8 mouse cellular contexts compared by ENCODE assay signal in the genomic region with DNA sequence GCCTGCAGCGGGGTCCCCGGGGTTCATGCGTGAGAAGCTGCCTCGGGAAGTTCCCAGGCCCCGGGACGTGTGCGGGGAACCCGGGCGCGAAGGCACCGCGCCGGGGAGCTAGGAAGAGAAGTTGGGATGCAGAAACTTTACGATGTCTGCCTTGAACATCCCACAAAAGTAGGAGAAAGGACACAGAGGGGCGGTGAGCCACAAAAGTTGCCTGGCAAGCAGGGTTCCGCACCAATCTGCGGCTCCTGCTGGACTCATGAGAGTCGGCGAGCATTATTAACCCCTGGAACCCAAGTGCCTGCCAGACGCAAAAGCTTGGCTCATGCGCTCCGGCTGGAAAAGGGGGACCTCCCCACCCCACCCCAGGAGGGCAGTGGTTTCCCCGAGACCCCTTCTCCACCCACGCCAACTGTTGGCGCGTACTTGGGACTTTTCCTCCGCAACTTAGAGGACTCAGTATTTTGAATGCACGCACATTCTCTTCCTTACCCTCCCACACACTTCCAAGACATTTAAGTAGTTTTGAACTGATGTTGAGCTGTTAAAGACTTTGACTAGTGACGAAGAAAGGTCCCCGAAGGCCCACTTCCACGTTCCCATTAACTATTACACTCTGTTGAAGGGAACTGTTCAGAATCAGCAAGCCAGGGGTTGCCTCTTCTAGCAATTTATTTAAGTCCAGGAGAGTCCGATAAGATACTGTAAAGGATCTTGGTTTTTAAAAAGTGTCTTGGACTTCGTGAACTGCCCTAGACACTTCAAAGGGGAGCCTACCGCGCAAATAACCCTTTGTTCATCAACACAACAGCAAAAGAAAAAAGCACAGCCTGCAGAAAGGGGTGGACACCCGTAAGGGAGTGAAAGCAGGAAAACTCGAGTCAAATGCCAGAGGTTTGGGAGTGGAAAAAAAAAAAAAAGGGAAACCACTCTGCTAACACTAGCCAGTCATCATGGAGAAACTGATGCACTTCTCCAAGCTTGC. TPM values are rescaled to one million over a fixed set of nuclear protein-coding genes. Genes with fewer than 3 reads are reported as not detected.
A peak's percentile ranks its signal among the peaks of the same experiment; 100 is the strongest.
DNase-seq lines count a peak whose midpoint lies in the region; ATAC-seq and TF ChIP-seq lines count a peak whose summit lies in the region.

No protein-coding gene starts in this region.

- intact Hi-C loops in heart, postnatal 10 days (cut with DNase I) = no loop called here

- H3K36me3 ChIP-seq in C2C12 (ENCODE audit: control insufficient read depth, insufficient read depth) = peaks cover 4% of the 10 kb centered on the region
- H3K36me3 ChIP-seq in embryonic facial prominence, embryonic 11.5 days (replicated peaks; ENCODE audit: control insufficient read depth, insufficient read depth, low read depth, low read length) = no peaks in the 10 kb centered on the region
- no peaks in the 10 kb centered on the region for H3K36me3 ChIP-seq in hindbrain, embryonic 13.5 days
- no peaks in the 10 kb centered on the region; the same call in 1 of the 2 replicates for H3K36me3 ChIP-seq in liver, postnatal 0 days (replicated peaks; ENCODE audit: insufficient read depth, low read length)

- peak; percentile 91 for DNase-seq in heart, adult 11 months
- DNase-seq in heart, postnatal 10 days = no peak
- DNase-seq in embryonic facial prominence, embryonic 11.5 days (ENCODE audit: low spot score) = peak; percentile 69
- DNase-seq in liver, postnatal 0 days = no peak
- DNase-seq in thymus, postnatal 14 days = no peak

- peak overlapping the region; percentile 73 for H3ac ChIP-seq in C2C12 (ENCODE audit: control insufficient read depth, insufficient read length, low read depth)

- no peak for TF ChIP-seq CTCF in C2C12 (IDR thresholded peaks at IDR 0.05; ENCODE audit: control insufficient read depth, insufficient read depth, insufficient read length)
- 0 out of 2 replicates have a peak, but pooled peaks have one; percentile 7 for TF ChIP-seq CTCF in liver, postnatal 0 days (IDR thresholded peaks at IDR 0.05; ENCODE audit: low read depth)

- peaks cover 33% of the 10 kb centered on the region for H3K79me3 ChIP-seq in C2C12 (ENCODE audit: low read depth)

- TF ChIP-seq EP300 in liver, postnatal 0 days (IDR thresholded peaks at IDR 0.05; ENCODE audit: low read depth) = no peak

- H3K9ac ChIP-seq in embryonic facial prominence, embryonic 11.5 days (replicated peaks; ENCODE audit: low read length) = peak overlapping the region; percentile 87
- peak overlapping the region; percentile 87 for H3K9ac ChIP-seq in hindbrain, embryonic 13.5 days
- peak overlapping the region; percentile 75 for H3K9ac ChIP-seq in liver, postnatal 0 days (replicated peaks)

- peak overlapping the region; percentile 76 for H3K4me2 ChIP-seq in embryonic facial prominence, embryonic 11.5 days (ENCODE audit: low read depth, low read length)
- peak overlapping the region; percentile 75 for H3K4me2 ChIP-seq in hindbrain, embryonic 13.5 days
- peak overlapping the region; percentile 67 for H3K4me2 ChIP-seq in liver, postnatal 0 days (ENCODE audit: low read depth, low read length)

- no peaks in the 10 kb centered on the region for H3K4me1 ChIP-seq in embryonic facial prominence, embryonic 11.5 days (ENCODE audit: control insufficient read depth, insufficient read depth, low read length)
- peaks cover 33% of the 10 kb centered on the region for H3K4me1 ChIP-seq in hindbrain, embryonic 13.5 days (replicated peaks)
- H3K4me1 ChIP-seq in liver, postnatal 0 days (ENCODE audit: insufficient read depth) = 0 out of 2 replicates have a peak, but pooled peaks cover 3% of the 10 kb centered on the region

- no peaks in the 10 kb centered on the region for H3K27me3 ChIP-seq in C2C12 (ENCODE audit: control insufficient read depth, insufficient read depth, insufficient read length)
- H3K27me3 ChIP-seq in embryonic facial prominence, embryonic 11.5 days (ENCODE audit: control insufficient read depth, insufficient read depth, low read length) = no peaks in the 10 kb centered on the region
- no peaks in the 10 kb centered on the region for H3K27me3 ChIP-seq in hindbrain, embryonic 13.5 days
- H3K27me3 ChIP-seq in liver, postnatal 0 days (ENCODE audit: insufficient read depth, low read length) = peaks cover 19% of the 10 kb centered on the region

- H3K4me3 ChIP-seq in C2C12 (ENCODE audit: insufficient read depth, poor library complexity, severe bottlenecking) = peak overlapping the region; percentile 66
- H3K4me3 ChIP-seq in embryonic facial prominence, embryonic 11.5 days (ENCODE audit: low read depth, low read length) = peak overlapping the region; percentile 80
- peak overlapping the region; percentile 82 for H3K4me3 ChIP-seq in hindbrain, embryonic 13.5 days
- H3K4me3 ChIP-seq in liver, postnatal 0 days (ENCODE audit: low read depth, low read length) = peak overlapping the region; percentile 62

- no peaks in the 10 kb centered on the region for H3K9me3 ChIP-seq in embryonic facial prominence, embryonic 11.5 days (replicated peaks; ENCODE audit: control insufficient read depth, low read length)
- no peaks in the 10 kb centered on the region for H3K9me3 ChIP-seq in hindbrain, embryonic 13.5 days
- H3K9me3 ChIP-seq in liver, postnatal 0 days (ENCODE audit: low read length) = no peaks in the 10 kb centered on the region

- peak; percentile 44 for ATAC-seq in embryonic facial prominence, embryonic 11.5 days (replicated peaks; ENCODE audit: insufficient number of reproducible peaks, low FRiP score, low TSS enrichment, low read depth)
- ATAC-seq in hindbrain, embryonic 13.5 days (ENCODE audit: low FRiP score) = no peak; the same call in none of the 2 replicates
- peak; percentile 50 for ATAC-seq in liver, postnatal 0 days
- no peak for ATAC-seq in CD4-positive, CD25-positive, alpha-beta regulatory T cell, adult 4 months

- peak overlapping the region; percentile 96 for H3K27ac ChIP-seq in embryonic facial prominence, embryonic 11.5 days (replicated peaks; ENCODE audit: low read depth, low read length)
- H3K27ac ChIP-seq in hindbrain, embryonic 13.5 days = peak overlapping the region; percentile 93
- H3K27ac ChIP-seq in liver, postnatal 0 days (ENCODE audit: low read depth) = peak overlapping the region; percentile 96

- H3K79me2 ChIP-seq in C2C12 (ENCODE audit: control insufficient read depth, insufficient read depth) = peaks cover 40% of the 10 kb centered on the region

- 1% methylated on average over 37 of the region's 37 CpGs for WGBS in embryonic facial prominence, embryonic 11.5 days
- under 1% methylated on average over 37 of the region's 37 CpGs for WGBS in hindbrain, embryonic 13.5 days
- 3% methylated on average over 37 of the region's 37 CpGs for WGBS in liver, postnatal 0 days (ENCODE audit: insufficient replicate concordance)

TF ChIP-seq in C2C12, 6 proteins besides CTCF, POLR2A, EP300 and RAD21:
- no peak for TF ChIP-seq MYOG (IDR thresholded peaks at IDR 0.05; ENCODE audit: control insufficient read depth, extremely low read depth, insufficient read length)
- no peak for TF ChIP-seq MAX (IDR thresholded peaks at IDR 0.05)
TF ChIP-seq in C2C12: peak in this region for 0.

RNA-seq across cellular contexts. Expression of a gene that starts 0.7 kb away (rescaled TPM):
- 100 to 1,000 TPM; 301 to 312 TPM for total RNA-seq in heart, postnatal 10 days (2021)
- polyA plus RNA-seq in C2C12 (2012; fragmentation: generic; extraction: Trizol) = 40.9 TPM
- polyA plus RNA-seq in embryonic facial prominence, embryonic 11.5 days (2014; fragmentation: Nextera tagmentation; extraction: Ambion mirVana) = 81.2 and 83.2 TPM in 2 replicates
- polyA plus RNA-seq in hindbrain, embryonic 13.5 days (2015; fragmentation: Nextera tagmentation; extraction: Ambion mirVana) = 67.7 and 77.2 TPM in 2 replicates
- 76.8 and 90.8 TPM in 2 replicates for polyA plus RNA-seq in liver, postnatal 0 days (2015; fragmentation: Nextera tagmentation; extraction: Ambion mirVana)
- not detected for polyA plus RNA-seq in CD4-positive, CD25-positive, alpha-beta regulatory T cell, adult 4 months (2017; shearing (Covaris generic))

Comparison
In these comparisons a context has a peak if more than half of its experiments do, and no peak if none do; other contexts are left out.
1. DNase-seq: peak in heart, adult 11 months (single experiment) and embryonic facial prominence, embryonic 11.5 days (single experiment); none in heart, postnatal 10 days (0 of 2), liver, postnatal 0 days (single experiment) and thymus, postnatal 14 days (single experiment).
2. ATAC-seq: peak in embryonic facial prominence, embryonic 11.5 days (single experiment) and liver, postnatal 0 days (single experiment); none in hindbrain, embryonic 13.5 days (single experiment) and CD4-positive, CD25-positive, alpha-beta regulatory T cell, adult 4 months (single experiment).
3. RNA of a gene that starts 0.7 kb away (polyA plus RNA-seq): 81.2 to 83.2 TPM in embryonic facial prominence, embryonic 11.5 days, 67.7 to 77.2 TPM in hindbrain, embryonic 13.5 days, 76.8 to 90.8 TPM in liver, postnatal 0 days and 40.9 TPM in C2C12 (single experiment); not detected in CD4-positive, CD25-positive, alpha-beta regulatory T cell, adult 4 months; every median in the first group is over 10 times any median in the second.
4. Peak in every context shown above with its lines, with median percentiles within 50 percentile points of each other: H3K4me3 ChIP-seq, H3K27ac ChIP-seq, H3K4me2 ChIP-seq and H3K9ac ChIP-seq.